Mouse (Mus musculus) adrenal gland, postnatal 36 days (tissue): ENCODE results near the gene Plekhh3. TPM values are rescaled to one million over a fixed set of nuclear protein-coding genes. Genes with fewer than 3 reads are reported as not detected.

Source experiments
- DNase-seq, 2 experiments: peaks; one replicate each; pipeline ENCODE4 v3.0.0; 2021; ENCODE audit warnings: mixed read lengths in 1 of 2
- total RNA-seq, 2 experiments: library from RNA; stranded (reverse); gene quantifications; 2 replicates each; pipeline ENCODE4 v1.2.3; 2021

Plekhh3 gene
- total RNA-seq, 2 experiments from 2014 or later: 21.5 to 30.0 TPM

DNA sequence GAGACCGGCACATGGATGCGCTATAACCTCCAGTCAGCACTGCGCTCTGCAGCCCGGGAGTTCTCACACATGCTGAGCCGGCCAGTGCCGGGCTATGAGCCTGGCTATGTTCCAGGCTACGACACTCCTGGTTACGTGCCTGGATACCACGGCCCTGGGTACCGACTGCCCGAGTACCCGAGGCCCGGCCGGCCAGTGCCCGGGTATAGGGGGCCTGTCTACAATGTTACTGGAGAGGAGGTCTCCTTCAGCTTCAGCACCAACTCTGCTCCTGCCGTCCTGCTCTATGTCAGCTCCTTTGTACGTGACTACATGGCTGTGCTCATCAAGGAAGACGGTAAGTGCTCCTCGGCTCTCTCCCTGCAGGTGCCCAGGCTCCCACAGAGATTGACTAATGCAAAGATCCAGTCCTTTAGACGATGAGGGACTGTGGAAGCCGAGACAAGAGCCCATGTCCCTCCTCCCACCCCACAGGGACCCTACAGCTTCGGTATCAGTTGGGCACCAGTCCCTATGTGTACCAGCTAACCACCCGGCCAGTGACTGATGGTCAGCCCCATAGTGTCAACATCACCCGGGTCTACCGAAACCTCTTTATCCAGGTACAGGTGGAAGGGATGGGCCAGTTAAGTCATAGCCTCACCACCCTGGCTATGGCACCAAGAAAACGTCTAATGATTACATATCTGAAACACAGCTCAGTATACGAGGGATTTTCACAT lies 15.5 kb upstream of the Plekhh3 start:
- DNase-seq: no peak

DNA sequence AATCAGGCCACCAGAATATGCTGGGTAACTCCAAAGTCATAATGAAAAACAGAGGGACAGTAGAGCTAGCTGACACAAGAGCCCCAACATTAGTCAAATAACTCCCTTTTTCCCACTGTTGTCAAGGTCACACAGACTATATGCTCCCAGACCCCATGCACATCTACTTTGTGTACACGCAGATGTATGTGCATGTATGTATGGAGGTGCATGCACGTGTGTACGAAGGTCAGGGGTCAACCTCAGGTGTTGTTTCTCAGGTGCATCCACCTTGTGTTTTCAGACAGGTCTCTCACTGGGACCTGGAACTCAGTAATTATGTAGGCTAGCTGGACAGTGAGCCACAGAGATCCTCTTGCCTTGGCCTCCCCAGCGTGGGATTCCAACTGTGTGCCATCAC lies 14.3 kb upstream of the Plekhh3 start:
- DNase-seq: no peak

DNA sequence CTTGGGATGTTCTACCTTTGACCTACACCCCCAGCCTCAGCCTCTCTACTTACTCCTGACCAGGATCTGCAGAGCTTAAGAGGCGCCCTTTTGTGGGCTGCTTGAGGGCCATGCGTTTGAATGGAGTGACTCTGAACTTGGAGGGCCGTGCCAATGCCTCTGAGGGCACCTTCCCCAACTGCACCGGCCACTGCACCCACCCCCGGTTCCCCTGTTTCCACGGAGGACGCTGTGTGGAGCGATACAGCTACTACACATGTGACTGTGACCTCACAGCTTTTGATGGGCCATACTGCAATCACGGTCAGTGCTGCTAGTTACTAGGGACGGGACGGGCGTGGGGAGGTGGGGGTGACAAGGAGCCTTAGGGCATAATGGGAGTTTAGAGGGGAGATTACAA lies 13.8 kb upstream of the Plekhh3 start:
- no peak for DNase-seq

DNA sequence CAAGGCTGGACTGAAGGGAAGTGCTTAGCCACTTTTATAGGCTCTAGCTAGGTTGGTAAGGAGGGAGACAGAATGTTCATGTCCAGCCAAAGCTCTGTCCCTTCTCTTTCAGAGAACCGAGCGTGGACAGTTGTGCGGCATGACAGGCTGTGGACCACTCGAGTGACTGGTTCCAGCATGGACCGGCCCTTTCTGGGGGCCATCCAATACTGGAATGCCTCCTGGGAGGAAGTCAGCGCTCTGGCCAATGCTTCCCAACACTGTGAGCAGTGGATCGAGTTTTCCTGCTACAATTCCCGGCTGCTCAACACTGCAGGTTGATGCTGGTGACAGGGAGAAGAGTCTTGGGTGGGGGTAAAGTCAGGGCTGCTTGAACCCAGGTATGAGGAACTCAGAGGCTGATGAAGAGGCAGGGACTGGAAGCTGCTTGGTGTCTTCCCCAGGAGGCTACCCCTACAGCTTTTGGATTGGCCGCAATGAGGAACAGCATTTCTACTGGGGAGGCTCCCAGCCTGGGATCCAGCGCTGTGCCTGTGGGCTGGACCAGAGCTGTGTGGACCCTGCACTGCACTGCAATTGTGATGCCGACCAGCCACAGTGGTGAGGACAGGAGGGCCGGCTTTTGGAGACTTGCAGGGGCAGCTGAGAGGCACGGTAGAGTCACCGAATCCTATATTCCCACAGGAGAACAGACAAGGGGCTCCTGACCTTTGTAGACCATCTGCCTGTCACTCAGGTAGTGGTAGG lies 11.8 kb upstream of the Plekhh3 start:
- no peak for DNase-seq

DNA sequence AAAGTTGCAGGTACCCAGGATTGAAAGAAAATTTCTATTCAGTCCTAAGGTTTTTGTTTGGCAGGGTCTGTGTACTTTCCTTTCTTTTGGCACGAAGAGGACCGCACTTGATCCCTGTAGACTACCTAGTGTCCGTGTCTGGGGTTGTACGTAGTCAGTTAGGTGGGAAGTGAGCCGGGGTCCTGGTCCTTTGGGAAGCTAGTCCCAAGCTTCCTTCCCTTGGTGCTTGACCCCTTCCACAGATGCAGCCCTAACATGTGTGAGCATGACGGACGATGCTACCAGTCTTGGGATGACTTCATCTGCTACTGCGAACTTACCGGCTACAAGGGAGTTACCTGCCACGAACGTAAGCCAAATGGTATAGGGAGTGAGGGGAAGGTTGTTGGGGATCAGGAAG lies 10.8 kb upstream of the Plekhh3 start:
- no peak for DNase-seq

DNA sequence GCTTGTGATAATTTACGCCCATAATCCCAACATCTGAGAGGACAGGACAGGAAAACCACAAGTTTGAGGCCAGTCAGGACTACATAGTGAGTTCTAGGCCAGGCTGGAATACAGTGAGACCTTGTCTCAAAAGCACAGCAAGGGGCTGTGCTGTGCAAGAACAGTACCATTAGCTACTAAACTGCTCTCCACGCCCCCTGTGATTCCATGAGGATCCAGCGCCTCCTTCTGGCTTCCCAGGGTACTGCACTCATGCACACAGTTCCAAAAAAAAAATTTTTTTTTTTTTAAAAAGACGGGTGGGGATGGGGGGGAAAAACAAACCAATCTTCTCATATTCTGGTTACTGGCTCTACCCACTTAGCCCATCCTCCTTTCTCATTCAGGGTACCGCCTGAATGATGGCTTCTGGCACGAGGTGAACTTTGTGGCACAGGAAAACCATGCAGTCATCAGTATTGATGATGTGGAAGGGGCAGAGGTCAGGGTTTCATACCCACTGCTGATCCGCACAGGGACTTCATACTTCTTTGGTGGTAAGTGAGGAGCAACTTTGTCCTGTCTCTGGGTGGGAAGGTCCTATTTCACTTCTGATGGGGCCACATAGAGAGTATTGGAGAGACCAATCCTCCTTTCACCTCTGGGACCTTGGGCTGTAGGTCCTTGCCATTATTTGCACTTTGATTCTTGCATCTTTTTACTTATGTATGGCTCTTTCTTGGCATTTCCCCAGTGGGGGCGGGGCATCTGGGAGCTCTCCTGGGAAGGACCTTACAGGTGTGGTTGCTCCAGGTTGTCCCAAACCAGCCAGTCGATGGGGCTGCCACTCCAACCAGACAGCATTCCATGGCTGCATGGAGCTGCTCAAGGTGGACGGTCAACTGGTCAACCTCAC lies 9.9 kb upstream of the Plekhh3 start:
- peak; percentile 74 to 77 for DNase-seq

DNA sequence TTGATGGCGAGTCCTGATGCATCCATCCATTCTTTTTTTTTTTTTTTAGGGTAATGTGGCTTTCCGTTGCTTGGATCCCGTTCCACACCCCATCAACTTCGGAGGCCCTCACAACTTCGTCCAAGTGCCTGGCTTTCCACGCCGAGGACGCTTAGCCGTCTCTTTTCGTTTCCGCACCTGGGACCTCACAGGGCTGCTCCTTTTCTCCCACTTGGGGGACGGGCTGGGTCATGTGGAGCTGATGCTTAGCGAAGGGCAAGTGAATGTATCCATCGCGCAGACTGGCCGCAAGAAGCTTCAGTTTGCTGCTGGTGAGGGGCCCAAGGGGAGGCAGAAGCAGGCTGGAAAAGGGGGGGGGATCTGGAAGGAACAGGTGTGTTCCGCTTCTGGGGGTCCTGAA lies 9.1 kb upstream of the Plekhh3 start:
- no peak for DNase-seq

DNA sequence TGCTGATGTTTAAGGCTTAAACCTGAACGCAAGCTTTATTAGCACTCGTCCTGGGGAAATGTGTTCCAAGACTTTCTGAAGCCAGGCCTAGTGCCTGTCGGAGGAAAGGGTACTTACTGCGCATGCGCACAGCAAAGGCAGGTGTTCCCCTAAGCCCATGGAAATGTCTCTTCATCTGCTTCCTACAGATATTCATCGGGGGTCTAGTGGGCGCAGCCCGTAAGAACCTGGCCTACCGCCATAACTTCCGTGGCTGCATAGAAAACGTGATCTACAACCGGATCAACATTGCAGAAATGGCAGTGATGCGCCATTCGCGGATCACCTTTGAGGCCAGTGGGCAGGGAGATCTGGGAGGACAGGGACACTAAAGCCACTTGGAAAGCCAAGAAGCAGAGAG lies 8.2 kb upstream of the Plekhh3 start:
- no peak for DNase-seq

DNA sequence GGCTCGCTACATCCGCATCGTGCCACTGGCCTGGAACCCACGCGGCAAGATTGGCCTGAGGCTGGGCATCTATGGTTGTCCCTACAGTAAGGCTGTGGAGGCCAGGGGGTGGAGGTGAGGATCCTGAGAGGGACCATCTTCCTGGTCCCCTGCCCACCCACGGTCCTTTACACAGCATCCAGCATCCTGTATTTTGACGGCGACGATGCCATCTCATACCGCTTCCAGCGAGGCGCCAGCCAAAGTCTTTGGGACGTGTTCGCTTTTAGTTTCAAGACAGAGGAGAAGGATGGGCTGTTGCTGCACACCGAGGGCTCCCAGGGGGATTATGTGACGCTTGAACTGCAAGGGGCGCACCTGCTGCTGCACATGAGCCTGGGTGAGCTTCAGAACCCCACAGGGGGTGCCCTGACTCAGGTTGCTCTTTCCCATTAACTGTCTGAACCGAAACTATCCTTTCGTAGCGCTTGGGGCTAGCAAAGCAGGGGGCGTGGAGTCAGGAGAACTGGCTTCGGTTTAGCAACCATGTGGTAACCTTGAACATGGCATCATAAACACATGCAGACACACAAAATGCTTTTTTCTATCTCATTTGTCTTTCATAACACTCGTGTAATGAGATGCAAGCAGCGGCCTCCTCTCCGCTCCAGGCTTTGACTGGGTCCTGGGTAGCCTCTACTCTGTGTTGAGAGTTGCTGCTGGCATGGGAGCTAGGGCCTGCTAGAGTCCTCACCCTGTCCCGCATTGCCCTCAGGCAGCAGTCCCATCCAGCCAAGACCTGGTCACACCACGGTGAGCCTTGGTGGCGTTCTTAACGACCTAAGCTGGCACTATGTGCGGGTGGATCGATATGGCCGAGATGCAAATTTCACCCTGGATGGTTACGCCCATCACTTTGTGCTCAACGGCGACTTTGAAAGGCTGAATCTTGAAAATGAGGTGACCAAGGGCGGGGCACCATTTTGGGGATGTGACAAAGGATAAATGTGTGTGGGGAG lies 7.2 kb upstream of the Plekhh3 start:
- DNase-seq: no peak

DNA sequence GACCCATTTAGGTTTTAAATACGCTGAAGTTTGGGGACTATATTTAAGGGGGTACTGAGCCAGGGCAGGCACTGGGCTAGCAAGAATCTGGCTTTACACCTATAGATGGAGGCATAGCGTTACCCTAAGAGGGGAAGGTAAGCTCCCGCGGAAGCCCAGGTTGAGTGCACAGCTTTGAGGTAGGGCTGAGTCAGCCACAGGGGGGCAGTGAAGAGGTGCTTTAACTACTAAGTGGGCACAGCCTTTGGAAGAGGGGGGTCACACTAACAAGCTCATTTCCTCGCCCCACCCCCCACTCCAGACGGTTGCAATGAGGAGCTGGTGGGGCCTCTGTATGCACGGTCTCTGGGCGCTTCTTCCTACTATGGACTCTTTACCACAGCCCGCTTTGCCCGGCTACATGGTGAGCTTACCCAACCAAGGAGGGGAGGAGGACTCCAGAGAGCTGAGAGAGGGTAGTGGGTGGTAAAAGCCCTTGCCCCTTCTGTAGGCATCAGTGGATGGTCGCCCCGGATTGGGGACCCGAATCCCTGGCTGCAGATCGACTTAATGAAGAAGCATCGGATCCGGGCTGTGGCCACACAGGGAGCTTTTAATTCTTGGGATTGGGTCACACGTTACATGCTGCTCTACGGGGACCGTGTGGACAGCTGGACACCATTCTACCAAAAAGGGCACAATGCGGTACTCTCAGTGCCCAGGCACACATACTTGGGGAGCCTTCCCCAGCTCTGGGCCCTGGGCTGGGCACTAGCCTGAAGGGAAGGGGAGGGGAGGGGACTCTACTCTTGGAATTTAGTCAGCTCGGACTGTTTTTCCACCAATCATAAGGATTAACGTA lies 6.0 kb upstream of the Plekhh3 start:
- peak; percentile 59 to 74 for DNase-seq

DNA sequence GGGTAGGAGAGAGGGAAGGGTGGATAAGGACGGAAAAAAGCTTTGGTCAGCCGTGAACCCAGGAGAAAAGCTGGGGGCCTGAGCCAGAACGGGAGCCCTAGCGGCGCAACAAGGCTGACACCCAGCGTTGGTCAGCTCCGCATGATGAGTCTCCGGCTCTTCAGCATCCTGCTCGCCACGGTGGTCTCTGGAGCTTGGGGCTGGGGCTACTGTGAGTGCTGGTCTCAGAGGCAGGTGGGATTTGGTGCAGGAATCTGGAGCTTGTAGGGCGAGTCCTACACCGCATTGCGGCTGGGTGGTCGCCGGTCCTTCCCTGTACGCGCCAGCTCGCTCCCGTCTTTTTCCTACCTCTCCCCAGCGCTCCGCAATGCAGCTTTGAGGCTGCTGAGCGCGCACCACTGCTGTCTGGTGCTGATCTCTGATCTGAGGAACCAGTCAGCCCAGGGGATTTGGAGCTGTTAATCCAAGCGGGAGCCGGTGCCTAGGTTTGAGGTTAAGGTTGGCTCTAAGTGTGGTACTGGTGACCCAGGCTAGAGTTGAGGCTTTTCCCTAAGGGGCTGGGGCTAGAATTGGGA lies 5.1 kb upstream of the Plekhh3 start:
- peak; percentile 62 to 72 for DNase-seq

DNA sequence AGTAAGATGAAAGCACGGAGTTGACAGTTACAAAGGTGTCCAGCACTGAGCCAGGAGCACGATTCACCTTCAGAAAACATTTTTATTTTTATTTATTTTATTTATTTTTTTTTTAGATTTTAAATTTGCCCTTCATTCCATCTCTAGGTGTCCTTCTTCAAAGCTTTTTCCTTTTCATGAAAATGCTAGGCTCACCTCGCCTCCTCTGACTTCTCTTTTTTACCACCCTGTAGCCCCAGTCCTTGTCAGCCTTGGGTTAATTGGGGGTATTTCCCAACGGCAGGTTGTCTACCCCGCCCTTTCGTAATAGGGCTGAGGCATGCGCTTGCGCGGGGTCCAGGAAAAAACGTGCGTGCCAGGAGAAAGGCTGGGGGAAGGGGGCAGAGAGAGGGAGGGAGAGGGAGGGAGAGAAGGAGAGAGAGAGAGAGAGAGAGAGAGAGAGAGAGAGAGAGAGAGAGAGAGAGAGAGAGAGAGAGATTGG lies 4.5 kb upstream of the Plekhh3 start:
- no peak for DNase-seq

DNA sequence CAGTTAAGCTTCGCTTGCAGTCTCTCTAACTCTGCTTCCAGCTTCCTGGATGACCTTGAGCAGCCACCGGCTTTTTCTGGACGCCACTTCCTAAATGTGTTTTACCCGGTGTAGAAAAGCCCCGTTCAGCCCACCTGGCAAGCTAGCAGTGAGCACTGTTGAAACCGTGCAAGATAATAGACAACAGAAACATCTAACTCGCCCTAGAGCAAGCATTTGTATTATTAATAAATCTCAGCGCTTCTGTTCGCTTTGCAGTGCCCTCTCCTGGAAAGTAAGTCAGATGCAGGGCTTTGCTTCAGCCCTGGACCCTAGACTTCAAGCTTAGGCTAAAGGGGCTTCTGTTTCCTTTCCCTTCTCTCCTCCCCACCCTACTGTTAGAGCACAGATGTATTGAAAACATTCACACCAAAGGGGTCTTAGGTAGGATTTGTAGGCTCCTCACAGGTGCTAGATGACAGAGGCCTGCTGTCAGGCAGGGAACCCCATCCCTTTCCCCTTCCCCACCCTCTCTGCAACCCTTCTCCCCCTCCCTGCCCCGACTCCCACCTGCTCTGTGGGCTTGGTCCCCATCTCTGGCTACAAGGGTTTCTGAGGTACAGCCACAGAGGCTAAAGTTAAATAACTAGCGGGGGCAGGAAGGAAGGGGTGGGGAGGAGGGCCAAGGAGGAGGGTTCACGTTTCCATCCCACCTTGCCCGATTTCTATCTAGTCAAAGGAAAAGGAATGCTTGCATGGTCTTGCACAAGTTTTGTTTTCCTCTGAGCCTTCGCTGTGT lies 3.9 kb upstream of the Plekhh3 start, which contains the start of gene Ccr10:
TSS of gene Ccr10 (minus strand) at position 593 of the 778 bp plus-strand sequence.
- DNase-seq: no peak

DNA sequence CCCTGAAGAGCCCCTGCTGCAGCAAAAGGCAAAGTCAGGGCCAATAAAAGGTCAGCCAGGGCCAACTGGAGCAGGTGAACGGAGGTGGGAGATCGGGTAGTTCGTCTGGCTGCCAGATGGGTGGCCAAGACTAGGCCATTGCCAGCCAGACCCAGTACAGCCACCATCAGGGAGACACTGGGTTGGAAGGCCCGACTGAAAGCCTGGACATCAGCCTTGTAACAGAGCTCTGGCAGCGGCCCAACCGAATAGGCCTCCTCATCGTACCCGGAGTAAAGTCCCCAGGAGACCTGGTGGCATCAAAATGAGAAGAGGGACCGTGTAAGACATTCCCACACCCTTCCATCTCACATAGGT lies 3.2 kb upstream of the Plekhh3 start:
- peak in 1 of 2 experiments; percentile 46 for DNase-seq

DNA sequence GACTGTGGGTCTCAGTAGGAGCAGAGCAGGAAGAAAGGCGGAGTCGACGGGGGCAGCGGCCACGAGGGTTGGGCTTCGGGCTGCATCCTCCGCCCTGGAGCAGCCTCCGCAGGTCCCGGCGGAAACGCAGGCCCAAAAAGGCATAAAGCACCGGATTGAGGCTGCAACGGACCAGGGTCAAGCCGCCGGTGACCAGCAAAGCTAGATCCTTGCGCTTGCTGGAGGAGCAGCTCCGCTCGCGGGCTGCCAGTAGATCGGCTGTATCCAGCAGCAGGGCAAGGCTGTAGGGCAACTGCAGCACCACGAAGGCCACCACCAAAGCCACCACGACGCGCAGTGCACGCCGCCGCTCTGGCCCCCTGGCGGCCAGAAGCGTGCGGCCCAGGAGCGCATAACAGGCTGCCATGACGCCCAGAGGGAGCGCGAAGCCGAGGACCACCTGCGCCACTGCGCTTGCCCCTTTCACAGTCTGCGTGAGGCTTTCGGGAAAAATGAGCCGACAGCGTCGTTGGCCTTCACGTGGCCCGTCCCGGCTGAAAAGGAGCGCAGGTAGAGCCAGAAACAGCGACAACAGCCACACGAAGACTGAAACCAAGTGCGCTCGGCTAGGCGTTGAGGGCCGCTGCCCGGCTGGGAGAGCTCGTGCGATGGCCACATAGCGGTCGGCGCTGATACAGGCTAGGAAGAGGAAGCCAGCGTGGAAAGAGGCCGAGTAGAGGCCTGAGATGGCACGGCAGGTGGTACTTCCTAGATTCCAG lies 2.7 kb upstream of the Plekhh3 start:
- DNase-seq: peak; percentile 87 to 89

DNA sequence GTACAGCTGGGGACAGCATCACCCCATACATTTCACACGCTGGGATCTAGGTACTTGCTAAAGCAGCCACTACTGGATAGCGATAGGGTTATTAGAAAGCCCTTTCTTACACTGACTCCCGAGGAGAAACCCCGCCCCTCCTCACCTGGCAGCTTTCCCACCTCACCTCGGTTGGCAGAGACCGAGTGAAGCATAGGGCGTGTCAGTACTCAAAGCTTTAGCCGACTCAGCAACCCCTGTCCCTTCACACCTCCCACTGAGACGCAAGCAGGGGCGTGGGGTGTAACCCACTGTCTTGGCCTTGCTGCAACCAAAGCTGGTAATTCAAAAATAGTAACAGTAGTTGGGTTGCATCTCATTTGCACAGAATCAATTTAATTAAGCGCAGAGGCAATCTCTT lies 2.0 kb upstream of the Plekhh3 start:
- DNase-seq: peak in 1 of 2 experiments; percentile 55

DNA sequence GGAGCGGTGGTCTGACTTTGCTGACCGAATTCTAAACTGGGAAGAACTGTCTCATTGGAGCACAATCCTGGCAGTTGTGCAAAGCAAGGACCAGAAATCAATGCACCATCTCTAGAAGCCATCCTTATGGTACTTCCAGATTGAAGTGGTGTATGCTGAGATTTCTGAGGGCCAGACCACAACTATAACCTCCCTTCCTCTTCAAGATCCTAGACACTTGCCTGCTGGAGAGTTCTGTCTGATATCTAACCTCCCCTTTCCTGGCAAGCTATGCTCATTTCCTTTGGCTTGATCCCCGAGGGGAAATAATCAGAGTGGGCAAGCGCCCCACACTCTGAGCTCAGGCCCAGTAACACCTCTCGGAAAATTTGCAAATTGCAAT lies 1.3 kb upstream of the Plekhh3 start:
- DNase-seq: no peak

DNA sequence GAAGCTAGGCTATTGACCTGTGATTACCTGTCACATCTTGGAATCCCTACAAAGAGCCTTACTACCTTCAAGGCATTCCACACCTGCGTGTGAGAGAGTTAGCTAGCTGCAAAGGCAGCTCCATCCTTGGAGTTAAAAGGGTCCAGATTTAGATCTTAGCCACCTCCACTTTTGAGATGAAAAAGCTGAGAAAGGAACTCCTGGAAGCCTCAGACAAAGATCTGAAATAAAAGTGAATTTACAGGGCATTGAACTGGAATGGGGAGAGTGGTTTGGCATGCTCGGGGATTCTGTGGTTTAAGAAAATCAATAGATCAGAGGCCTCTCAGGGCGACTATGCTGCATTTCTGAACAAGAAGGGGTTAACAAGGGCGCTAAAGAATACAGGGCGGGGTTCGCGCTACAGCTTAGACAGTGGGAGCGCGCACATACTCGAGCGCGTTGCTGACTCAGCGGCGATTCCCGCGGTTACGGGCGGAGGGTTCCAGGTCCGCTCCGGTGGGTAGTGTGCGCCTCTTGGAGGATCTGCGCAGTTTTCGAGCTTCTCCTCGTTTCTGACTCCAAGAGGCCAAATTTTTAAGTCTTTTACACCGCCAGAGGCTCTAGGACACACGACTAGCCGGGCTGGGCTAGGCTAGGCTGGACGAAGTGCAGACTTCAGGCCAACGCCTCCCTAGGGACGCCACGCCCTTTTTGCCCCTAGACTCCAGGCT lies 726 bp upstream of the Plekhh3 start:
- DNase-seq: peak; percentile 86
